Mouse (Mus musculus): Measurements from ENCODE around the gene Sh3bp5.

DNA sequence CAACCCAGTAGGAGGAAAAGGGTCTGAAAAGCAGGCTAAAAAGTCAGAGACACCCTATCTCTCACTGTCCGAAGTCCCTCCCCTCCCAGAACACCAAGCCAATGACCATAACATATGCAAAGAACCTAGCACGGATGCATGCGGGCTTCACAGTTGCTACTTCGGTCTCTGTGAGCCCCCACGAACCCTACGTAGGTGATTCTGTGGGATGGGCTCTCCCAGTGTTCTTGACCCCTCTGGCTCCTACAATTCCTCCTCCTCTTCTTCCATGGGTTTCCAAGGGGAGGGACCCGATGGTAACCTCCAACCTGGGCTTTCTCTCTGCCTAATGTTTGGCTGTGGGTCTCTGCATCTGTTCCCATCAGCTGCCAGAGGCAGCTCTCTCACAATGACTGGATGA is 109.1 kb downstream of the Sh3bp5 start:
- TF ChIP-seq CTCF (conservative IDR thresholded peaks at IDR 0.05; ENCODE audit: insufficient read depth, insufficient read length, low read depth, low read length) = no peak
- TF ChIP-seq POLR2A (IDR thresholded peaks at IDR 0.05; ENCODE audit: low read depth, low read length) = no peak

Measured in kidney, adult 2 months (tissue).